Mouse (Mus musculus) thymus, postnatal 36 days (tissue): ENCODE measurements around the gene Plod1.
"Not testable (repeated sequence)": the region's sequence is repeated elsewhere in the genome, so short reads cannot be mapped to it uniquely, and the experiment has no call there.

Experiments used
- DNase-seq, 2 experiments: peaks; one replicate each; pipeline ENCODE4 v3.0.0; 2022; ENCODE audit warnings: mixed read lengths in 2 of 2

The Plod1 gene

DNA sequence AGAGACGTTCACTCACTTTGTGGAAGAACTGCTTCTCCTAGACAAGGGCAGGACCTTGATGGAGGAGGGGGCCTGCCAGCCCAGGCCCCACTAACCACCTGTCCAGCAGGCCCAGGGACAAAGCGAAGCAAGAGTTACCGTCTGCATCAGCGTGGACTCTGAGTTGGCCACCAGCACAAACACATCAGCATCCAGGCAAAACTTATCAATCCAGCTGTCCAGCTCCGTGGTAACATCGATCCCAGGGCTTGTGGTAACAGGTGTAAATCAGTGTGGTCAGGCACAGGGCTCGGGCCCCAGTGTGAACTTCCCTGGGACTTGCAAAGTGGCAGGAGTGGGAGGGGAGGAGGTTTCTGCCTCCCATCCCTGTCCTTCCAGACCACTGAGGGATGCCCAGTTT is 49.3 kb downstream of the Plod1 start:
- no peak for DNase-seq

DNA sequence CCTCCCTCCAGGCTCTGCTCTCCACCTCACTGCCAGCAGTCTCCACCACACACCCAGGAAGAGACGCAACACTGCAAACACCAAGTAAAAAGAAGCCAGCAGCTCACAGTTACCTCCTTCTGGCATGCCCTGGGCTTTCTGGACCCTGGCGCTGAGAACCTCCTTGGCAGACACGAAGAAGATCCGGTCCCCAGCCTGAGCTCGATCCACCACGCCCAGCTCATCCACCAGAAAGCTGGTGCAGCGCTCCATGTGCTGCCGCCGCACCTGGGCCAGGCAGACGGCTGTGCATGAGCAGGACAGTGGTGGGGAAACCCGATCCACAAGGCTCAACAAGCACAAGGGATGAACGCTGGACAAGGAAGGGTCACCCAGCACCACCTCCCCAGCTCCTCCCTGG is 50.4 kb downstream of the Plod1 start:
- no peak for DNase-seq

DNA sequence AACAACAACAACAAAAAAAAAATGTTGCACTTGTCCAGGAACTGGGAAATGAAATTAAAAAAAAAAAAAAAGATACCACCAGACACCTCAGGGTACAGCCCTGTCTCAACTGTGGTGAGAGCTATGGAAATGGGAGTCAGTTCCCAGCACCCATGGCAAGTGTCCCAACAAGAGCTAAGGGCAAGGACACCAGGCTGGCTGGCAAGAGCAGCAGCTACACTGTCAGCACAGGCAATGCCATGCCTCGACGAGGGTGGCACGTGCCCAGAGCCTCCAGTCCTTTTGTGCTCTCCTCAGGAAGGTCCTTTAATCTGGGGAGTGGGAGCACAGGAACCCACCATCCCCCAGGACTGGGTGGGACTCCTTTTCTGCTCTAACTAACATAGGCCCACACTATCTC is 52.4 kb downstream of the Plod1 start:
- no peak for DNase-seq

DNA sequence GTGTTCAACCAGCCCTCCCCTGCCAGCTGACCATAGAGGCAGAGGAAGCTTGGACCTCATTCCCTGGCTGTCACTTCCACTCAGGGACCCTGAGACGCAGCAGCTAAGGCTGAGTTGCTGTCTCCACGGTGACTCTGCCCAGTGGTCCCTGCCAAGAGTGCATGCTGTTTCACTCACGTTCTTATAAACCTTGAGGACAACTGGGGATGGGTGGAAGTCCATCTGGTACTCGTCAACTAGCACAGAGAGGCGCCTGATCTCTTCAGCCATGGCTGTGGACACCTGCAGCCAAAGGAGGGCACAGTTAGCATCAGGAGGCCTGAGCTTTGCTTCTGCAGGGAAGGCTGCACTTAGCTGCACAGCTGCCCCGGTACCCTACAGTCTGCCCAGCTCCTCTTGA is 53.5 kb downstream of the Plod1 start:
- DNase-seq = no peak

DNA sequence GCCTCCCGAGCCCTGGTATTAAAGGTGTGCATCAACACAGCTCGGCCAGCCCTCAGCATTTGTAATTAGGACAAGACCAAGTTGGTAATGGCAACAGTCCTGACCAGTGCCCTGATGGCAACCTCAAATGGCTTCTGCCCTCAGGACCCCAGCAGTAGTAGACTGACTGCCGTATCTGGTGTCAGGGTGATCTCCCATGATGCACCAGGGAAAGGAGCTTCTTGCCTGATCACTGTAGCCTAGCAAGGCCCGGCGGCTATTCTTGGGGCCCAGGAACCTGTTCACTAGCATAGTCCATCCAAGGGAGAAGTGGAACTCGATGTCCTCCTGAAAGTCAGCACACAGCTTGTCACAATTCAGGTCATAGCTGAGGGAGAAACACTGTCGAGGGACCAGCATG is 54.8 kb downstream of the Plod1 start:
- DNase-seq = no peak

DNA sequence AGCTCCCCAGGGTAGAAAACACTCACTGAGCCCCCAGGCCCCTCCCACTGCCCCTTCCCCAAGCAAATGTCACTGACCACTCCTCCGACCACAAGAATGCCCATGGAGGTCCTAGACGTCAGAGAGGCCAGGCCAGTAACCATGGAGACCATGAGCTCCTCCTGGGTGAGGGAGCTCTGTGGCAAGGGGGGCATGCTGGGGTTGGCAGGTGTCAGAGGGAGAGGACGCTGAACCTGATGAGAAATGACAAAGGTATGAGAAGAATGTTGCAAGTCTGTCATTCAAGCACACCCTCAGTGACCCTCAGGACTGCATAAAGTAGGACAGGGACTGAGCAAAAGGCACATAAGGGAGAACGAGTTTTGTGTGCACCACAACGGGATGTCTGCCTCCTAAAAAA is 56.7 kb downstream of the Plod1 start:
- no peak for DNase-seq

DNA sequence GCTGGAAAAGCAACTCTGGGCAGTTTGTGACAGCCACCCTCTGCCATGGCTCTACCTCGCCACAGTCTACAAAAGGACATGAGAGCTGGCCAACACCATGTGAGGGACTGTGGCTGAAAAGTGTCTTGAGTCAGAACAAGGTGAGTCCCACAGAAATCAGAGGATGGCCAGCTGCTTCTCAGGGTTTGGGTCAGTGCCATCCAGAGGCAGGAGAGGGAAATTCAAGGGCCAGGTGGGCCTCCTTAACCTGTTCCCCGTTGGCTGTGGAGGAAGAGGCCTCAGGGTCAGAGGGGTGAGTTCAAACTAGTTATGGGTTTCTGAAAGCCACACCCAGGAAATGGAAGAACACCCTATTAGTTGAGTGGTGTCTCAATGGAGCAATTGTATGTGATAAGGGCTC is 57.1 kb downstream of the Plod1 start:
- DNase-seq = no peak

DNA sequence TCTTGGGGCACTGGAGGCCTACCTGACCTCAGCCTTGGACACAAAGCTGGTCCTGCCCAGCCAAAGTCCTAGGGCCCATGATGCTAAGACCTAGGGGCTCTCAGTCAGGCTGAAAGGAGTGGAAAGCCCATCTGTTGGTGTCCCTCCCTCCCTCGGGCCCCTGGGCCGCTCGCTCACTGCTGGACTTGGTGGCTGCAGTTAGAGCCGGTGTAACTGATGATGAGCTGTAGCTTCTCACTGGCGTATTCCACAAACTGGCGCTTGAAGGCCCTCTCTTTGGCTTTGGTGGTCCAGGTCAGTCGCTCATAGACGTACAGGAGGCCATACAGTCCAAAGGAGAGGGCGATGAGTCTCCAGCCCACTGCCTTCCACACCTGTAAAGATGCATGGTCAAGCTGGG is 58.0 kb downstream of the Plod1 start:
- no peak for DNase-seq

DNA sequence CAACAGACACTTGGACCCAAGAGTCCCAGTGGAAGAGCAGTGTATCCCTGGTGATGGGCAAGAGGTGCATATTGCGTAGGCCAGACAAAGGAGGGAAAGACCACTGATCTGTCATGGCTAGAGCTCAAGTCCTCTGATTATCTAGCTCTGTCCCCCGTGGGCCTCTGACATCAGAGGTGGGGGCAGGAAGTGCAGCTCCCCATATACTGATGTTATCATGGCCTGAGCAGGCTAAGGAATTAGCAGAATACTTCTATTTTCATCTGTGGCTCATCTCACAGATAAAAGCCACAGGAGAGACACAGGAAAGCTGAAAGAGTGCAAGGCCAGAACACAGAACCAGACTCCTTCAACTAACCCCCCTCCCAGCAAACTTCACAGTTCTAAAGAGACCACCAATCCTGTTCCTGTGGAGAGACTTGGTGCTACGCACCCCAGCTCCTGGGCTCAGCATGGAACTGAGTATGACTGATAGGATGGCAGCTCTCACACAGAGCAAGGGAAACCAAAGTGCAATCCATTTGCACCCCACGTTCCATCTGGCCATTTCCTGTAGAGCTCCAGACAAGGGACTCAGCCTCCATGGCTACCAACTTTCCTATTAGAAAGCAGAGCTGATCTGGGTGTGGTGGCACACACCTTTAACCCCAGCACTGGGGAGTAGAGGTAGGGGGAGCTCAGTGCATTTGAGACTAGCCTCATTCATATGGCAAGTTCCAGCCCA is 60.6 kb downstream of the Plod1 start:
- no peak for DNase-seq

DNA sequence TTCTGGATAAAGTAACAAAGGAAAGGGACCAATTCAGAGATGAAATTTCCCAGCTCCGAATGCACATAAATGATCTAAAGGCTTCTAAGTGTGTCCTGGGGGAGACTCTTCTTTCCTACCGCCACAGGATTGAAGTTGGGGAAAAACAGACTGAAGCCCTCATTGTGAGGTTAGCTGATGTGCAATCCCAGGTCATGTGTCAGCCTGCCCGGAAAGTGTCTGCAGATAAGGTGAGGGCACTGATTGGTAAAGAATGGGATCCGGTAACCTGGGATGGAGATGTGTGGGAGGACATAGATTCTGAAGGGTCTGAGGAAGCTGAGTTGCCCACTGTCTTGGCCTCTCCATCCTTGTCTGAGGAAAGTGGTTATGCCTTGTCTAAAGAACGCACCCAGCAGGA is 67.3 kb downstream of the Plod1 start:
- DNase-seq = no peak

DNA sequence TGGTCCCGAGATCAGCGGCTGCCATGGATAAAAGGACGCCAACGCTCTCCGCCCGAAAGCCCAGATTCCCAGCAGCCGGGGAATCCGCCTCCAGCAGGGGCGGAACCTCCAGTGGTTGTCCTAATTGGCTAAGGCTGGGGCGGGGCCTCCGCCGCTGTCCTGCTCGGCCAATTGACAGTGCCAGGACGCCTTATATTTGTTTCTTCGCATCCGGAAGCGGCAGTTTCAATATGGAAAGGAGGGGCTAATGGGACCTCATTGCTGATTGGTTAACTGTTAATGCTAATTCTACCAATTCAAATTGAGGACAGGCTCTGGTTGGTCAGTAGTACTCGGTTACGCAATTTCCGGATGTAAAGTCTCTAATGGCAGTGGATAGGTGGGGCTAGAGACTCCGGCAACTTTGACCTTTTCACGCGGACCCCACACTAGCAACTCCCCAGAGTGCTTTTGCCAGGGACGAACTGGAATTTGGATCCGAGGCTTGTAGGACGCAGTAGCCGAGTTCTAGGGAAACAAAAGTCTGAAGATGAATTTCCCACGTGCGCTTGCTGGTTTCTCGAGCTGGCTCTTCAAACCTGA is 68.0 kb downstream of the Plod1 start, which contains the start of the genes Miip and Fv1:
TSS of gene Miip (minus strand) at position 367 of the 582 bp plus-strand sequence.
TSS of gene Fv1 (plus strand) at position 530 of the 582 bp plus-strand sequence.
- peak; percentile 88 to 93 for DNase-seq

DNA sequence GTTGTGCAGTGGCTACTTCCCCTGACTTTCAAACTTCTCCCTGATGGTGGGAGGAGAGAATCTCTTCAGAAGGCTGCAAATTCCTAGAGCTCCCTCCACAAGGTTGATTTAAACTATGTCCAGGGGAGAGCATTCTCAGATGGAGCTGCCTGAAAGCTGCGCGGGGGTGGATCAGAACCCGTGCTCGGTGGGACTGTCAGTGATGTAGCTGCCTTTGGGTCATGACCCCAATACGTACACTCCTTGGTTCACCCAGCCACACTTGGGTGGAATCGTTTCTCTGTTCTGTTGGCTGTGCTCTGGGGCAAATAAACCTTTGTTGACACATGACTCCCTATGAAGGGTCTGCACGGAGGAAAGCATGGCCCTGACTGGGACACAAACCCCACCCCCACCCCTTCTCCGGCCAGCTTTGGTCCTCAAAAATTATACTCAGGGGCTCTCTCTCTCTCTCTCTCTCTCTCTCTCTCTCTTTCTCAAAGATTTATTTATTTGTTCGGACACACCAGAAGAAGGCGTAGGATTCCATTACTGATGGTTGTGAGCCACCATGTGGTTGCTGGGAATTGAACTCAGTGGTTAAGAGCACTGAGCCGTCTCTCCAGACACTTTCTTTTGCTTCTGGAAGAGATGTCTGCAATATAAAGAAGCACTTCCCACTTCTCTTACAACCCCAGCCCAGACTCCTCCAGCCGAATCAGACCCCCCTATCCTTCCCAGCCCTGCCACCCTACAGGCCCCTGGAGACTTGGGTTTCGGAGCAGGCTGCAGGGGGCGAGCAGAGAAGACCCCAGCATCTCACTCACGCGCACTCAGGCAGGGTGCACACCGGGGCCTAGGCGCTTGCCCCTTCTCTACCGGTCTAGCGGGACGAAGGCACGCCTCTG is 68.8 kb downstream of the Plod1 start:
- DNase-seq = no peak

DNA sequence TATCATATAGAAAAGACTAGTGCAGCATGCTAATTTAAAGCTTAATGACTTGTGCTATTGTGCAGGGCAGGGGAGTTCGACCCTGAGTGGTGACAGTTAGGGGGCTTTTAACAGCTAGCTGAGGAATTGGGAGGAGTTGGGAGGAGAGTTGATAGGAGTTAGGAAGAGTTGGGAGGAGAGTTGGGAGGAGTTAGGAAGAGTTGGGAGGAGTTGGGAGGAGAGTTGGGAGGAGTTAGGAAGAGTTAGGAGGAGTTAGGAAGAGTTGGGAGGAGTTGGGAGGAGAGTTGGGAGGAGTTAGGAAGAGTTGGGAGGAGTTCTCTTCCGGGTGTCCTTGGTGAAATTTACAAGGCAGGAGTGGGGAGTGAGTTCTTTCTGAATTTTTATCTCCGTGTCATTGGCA is 69.8 kb downstream of the Plod1 start:
- DNase-seq = not testable (repeated sequence)

DNA sequence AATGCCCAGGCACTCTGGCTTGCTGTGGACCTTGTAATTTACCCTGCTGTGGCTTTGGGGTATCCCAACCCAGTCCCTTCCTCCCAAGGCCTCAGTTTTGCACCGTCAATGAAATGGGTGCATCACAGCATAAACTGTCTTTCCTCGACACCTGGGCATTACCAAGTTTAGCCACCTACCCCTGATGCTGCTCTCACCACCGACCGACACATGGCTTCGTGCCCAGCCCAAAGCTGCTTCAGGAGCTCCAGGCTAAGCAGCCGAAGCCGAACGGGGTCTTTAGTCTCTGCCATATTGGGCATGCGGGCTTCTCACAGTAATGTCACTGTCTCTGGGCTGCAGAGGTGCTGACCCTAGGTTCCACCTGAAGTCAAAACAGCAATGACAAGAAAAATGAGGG is 70.5 kb downstream of the Plod1 start:
- no peak for DNase-seq

DNA sequence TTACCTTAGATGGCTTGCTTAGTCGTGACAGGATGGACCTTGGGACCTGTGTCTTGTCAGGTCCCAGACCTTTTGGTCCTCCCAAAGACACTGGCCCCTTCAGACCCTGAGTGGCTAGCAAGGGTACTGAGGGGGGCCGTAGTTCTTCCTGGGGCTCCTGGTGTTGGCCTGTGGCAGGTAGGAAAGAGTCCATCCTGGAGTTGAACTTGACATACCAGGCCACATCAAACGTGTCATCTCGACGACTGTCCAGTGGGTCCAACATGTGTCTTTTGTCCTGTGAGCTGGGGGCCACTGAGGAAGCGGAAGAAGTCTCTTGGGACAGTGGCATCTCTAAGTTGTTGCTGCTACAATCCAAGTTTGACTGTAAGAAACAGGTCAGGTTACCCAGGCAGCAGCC is 70.9 kb downstream of the Plod1 start:
- DNase-seq = no peak

DNA sequence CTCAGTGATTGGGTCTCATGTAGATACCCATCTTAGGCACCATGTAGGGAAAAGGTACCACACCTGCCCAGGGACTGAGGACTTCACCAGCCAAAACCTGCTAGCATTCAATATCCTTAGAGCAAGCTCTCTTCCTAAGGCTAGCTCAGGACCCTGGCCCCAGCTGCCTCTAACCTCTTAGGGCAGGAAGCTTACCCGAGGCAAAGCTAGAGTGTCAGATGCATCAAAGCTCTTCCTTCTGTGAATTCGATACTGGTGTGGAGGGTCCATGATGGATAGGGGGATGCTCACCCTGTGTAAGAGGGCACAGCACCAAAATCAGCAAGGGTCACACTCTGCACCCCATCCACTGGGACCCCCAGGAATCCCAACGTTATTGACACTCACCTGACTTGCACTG is 74.5 kb downstream of the Plod1 start:
- no peak for DNase-seq
